Mouse (Mus musculus) heart, adult 9 months (tissue): Measurements from ENCODE around the gene Iffo2.
"Not testable (repeated sequence)": the region's sequence is repeated elsewhere in the genome, so short reads cannot be mapped to it uniquely, and the experiment has no call there.

Source experiments
- DNase-seq, 2 experiments: peaks; one replicate each; pipeline ENCODE4 v3.0.0; 2022; ENCODE audit warnings: low spot score in 2 of 2

Iffo2 gene

DNA sequence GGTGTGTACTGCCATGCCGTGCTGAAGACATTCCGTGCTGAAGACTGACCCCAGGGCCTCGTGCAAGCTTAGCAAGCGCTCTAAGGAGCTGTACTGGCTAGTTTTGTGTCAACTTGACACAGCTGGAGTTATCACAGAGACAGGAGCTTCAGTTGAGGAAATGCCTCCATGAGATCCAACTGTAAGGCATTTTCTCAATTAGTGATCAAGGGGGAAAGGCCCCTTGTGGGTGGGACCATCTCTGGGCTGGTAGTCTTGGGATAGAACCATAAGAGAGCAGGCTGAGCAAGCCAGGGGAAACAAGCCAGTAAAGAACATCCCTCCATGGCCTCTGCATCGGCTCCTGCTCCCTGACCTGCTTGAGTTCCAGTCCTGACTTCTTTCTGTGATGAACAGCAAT, at the start of gene Iffo2:
Iffo2 (plus strand) TSS at position 301 of the 400 bp plus-strand sequence.
- not testable (repeated sequence) for DNase-seq

DNA sequence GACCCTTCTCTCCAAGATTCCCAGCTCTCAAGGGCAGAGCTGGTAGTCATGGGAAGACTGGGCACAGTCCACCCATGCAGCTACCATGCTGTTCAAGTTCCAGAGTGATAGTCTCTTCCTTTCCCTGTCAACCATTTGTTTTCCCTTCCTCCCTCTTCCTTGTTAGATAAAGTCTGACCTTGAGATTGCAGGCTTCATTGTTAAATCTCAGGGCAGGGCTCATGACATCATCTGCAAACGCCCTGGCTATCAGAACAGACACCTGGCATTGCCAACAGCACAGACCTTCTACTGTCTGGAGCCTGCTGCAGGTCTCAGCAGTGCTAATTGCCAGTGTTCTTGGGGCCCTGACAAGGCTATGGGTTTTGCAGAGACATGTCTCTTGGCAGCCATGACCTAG, 48.9 kb upstream of the Iffo2 start:
- DNase-seq, result no peak

DNA sequence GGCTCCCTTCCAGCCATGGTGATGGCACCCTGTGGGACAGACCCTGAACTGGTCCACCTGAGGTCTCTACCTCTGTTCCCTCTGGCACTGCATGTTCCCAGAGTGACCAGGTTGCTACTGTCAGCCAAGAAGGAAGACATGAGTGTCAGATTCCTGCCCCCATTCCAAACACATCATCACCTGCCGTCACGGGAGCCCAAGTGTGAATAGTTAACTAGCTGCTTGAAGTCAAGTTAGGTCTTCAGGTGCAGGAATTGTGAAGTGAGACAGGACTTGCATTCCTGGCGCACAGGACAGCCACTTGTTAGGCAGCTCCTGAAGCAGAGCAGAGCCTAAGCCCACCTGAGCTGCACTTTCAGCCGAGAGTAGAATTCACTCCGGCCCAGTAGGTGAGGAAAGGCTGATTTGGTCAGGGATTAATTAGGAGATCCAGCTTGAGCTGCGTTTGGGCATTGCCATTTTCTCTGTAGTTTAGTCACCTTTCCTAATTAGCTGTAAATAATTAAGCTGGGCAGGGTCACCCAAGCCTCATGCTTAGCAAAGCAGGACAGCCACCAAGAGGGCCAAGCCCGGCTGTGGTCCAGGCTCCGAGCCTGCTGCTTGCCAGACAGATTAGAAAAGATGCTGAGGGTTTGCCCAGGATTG, 46.8 kb upstream of the Iffo2 start:
- DNase-seq, result no peak

DNA sequence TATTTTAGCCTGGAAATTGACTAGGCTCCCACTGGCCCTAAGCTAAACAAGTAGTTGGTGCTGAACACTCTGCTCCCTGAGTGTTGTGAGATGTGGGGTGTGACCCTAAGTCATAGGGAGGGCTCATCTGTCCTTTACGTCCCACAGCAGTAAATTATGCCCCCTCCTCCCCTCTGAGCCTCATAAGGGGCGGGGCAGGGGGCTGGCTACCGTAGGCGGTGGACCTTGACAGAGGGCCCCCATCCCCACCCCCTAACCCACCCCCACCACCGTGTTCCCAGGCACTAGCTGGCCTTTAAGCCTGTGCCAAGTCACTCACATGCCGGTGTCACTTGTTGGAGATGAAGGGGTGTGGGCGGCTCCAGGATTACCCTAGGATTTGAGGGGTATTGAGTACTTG, 45.9 kb upstream of the Iffo2 start:
- no peak for DNase-seq

- DNase-seq, result no peak
Measured at GRCm38 (mm10) chr4:139487085-139487484, 43.3 kb upstream of the Iffo2 start.

GRCm38 (mm10) chr4:139488325-139488724, 42.0 kb upstream of the Iffo2 start:
- DNase-seq, result no peak

DNA sequence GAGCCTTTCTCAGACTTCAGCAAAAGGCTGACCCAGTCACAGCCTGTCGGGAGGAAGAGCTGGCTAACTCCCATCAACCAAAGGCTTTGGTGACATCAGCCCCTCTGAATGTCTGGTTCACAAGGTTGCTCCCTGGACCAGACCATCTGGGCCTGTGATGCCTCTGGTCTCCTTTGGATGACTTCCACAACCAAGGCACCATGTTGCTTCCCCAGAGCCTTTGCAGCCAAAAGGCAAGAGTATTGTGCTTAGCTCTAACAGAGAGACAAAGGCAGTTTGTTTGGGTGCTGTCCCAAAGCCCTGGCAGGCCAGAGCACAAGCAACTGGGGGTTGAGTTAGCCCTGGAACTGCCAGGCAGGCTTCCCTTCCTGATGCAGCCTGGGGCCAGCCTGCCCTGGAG, 40.4 kb upstream of the Iffo2 start:
- peak; percentile 20 to 39 for DNase-seq

DNA sequence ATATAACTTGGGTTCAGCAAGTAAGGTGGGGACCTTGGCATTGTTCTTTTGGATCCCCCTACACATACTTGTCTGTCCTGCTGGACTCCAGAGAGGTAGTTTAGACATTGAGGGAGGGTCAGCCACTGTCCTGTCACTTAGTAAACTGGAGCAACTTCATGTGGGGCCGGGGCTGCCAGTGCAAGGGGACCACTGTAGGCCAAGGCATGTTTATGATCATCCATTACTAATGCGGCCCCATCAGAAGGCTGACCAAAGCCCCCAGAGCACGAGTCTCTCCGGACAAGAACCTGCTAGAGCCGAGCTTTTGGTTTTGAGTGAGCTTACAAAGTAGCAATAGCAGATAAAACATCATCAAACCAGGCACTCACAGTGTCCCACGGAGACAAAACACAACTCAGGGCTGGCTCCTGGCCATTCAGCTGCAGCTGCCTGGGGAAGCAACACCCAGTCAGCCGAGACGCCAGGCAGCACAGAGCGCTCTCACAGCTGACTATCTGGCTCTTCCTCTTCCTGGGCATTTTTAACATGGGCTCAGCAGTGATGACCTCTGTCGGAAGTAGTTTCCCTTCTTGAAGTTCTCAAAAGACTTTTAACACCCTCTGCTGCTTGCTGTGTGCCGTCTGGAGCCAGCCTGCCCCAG, 39.8 kb upstream of the Iffo2 start:
- DNase-seq, result peak; percentile 64 to 78

- no peak for DNase-seq
Measured at GRCm38 (mm10) chr4:139491541-139492170, 38.7 kb upstream of the Iffo2 start.

- no peak for DNase-seq
Measured at GRCm38 (mm10) chr4:139492258-139492833, 38.0 kb upstream of the Iffo2 start.

DNA sequence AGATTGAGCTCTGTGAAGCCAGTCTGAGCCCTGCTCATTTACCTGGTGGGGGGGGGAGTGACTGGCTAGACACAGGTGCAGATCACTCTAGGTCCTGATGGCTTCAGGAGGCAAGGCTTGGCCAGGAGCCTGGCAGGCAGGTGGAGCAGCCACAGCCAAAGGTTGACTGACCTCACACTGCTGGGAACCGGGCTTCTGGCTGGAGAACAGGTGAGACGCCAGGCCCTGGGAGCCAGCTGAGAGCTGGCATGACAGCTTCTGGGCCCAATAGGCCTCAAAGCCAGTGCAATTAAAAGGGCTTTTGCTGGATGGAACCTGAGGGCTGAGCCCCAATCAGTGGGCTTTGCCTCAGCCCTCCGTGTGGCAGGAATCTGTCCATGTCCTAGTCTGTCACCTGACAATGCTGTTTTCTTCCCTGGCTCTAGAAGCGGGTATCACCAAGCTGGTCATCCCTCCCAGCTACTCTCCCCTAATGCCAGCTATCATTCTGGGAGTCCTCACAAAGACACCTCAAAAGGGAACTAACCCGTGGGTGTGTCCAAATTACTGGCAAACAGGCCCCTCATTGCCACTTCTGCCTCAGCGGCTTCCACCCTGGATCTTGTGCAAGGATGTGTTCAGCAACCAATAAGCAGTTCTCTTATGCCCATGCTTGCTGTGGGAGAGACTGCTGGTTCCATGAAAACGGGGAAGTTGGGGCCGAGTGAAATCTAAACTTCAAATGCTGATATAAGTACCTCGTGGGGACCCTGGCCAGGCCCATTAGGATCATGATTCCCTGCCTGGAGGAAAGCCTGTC, 36.9 kb upstream of the Iffo2 start:
- peak; percentile 37 to 68 for DNase-seq

GRCm38 (mm10) chr4:139500814-139501213, 29.5 kb upstream of the Iffo2 start:
- peak; percentile 39 for DNase-seq

- DNase-seq, result no peak
Measured at GRCm38 (mm10) chr4:139501702-139502101, 28.6 kb upstream of the Iffo2 start.

DNA sequence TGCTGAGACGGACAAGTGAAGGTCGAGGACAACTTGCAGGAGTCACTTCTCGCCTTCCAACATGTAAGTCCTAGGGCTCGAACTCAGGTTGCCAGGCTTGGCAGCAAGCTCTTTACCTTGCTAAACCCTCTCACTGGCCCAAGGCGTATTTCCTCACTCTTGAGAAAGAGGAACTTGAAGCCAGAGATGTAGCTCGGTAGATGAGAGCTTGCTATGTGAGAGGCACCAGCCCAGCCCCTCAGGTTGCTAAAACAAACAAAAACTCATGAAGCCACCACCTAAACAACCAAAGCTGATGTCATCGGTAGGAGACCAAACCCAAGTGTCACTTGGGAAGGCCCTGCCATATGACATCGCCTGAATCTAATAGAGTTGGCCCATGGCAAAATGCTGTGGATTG, 26.4 kb upstream of the Iffo2 start:
- DNase-seq, result no peak

DNA sequence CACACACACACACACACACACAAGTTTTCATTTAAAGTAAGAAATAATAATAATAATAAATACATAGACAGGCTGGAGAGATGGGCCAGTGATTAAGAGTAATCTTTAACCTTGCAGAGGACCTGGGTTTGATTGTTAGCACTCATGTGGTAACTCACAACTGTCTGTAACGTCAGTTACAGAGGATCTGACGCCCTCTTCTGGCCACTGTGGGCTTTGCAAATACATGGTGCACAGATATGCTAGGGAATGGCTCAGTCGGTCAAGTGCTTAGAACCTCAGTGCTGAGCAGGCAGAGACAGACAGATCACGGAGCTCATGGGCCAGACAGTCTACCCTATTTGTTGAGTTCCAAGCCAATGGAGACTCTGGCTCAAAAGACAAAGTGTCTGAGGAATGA, 24.6 kb upstream of the Iffo2 start:
- no peak for DNase-seq

GRCm38 (mm10) chr4:139506727-139507126, 23.6 kb upstream of the Iffo2 start:
- no peak for DNase-seq

GRCm38 (mm10) chr4:139509069-139509468, 21.3 kb upstream of the Iffo2 start:
- no peak for DNase-seq

DNA sequence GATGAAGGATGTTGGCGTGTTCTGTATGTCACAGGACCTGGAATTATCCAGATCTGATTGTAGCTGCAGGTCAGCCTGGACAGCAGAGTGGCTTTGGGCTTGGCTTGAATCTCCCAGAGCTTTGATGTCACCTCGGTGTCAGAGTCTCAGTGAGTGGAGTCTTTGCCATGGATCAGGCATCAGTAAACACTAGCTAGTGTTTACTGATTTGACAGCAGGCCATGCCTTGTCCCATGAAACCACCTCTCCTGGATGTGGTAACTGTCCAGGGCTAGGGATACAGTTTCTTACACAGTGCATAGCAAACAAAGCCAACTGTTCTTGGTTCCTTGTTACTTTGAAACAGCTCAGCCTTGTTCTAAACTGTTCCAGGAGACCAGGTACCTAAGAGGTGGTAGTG, 18.8 kb upstream of the Iffo2 start:
- DNase-seq, result no peak

- no peak for DNase-seq
Measured at GRCm38 (mm10) chr4:139512985-139513384, 17.4 kb upstream of the Iffo2 start.

DNA sequence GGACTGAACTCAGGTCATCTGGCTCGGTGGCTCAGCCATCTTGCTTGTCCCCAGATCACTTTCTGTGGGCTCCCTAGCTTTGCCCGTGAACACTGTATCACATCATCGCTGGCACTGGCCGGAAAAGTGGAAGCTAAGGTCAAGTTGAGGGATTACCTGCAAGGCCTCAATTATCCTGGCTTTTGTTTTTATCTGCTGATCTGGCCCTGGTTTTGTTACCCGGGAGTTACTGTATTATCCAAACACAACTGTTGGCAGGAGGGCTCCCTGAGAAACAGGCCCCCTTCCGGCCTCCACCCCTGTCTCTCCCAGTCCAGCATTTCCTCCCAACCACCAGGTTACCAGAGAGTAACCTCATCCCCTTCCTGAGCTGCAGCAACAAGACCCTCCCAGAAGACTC, 11.1 kb upstream of the Iffo2 start:
- DNase-seq, result no peak

DNA sequence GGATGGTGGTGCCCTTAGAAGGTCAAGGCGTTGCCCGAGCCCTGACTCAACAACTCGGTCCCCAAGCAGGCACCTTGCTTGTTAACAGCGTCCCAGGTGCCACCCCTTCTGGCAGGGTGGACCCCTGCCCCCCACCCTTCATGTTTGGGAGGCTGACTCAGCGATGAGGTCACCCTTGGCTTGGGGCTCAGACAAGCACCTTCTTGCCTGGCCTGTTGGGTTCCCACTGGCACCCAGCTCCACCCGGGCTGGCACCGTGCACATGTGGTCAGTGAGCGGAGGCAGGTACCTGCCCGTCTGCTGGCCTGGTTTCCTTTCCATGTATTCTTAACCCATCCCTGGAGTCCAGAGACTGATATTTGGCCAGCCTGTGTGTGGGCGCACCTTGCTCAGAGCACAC, 8.4 kb upstream of the Iffo2 start:
- DNase-seq, result no peak

DNA sequence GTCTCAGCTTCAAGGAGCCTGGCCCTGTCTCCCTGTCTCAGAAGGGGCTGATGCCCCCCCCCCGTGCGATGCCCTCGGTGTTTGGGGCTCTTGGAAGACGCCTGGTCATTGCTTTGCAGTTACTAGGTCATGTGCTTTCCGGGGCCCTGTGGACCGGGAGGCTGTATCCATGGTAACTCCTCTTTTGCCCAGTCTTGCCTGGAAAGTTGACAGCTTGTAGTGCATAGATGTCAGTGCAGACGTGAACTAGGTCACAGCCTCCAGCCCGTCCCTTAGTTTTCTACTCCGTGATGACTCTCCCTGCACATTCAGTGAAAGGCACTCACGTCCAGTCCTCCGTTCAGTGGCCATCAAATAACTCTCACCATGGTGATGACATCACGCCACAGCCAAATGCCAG, 3.9 kb upstream of the Iffo2 start:
- no peak for DNase-seq
